Comparison of ENCODE assay signal across 9 mouse cellular contexts in genomic region chr5:96980008-96980634, GRCm38 (mm10). TPM values are rescaled to one million over a fixed set of nuclear protein-coding genes. Genes with fewer than 3 reads are reported as not detected.
DNase-seq lines count a peak whose midpoint lies in the region; ATAC-seq lines count a peak whose summit lies in the region.
"Had no signal": no experiment of that assay in that cellular context is flagged by ENCODE, and none has a peak within 500 bp of the region (broad histone marks: within the 10 kb centered on the region; RNA-seq: fewer than 3 reads in every experiment).

No protein-coding gene starts in this region.

- no peaks in the 10 kb centered on the region for H3K36me3 ChIP-seq in heart, embryonic 11.5 days (ENCODE audit: control insufficient read depth, insufficient read depth, low read length)
- no peaks in the 10 kb centered on the region for H3K36me3 ChIP-seq in lung, embryonic 16.5 days (ENCODE audit: control insufficient read depth, insufficient read depth, low read length)
- H3K36me3 ChIP-seq: neural tube, embryonic 12.5 days had no signal

- no peak overlapping the region for H3K9ac ChIP-seq in heart, embryonic 11.5 days (ENCODE audit: low read depth, low read length)
- H3K9ac ChIP-seq in lung, embryonic 16.5 days (ENCODE audit: low read length), result peak overlapping the region; percentile 20; the same call in 1 of the 2 replicates
- H3K9ac ChIP-seq: neural tube, embryonic 12.5 days had no signal

- no peak for ATAC-seq in heart, embryonic 11.5 days (replicated peaks; ENCODE audit: insufficient number of reproducible peaks, low FRiP score, low TSS enrichment)
- peak; percentile 49 for ATAC-seq in activated CD4-positive, CD25-positive, alpha-beta regulatory T cell, adult 4 months
- no peak for ATAC-seq in lung, embryonic 16.5 days (ENCODE audit: low read depth)

- H3K27me3 ChIP-seq in heart, embryonic 11.5 days (ENCODE audit: control insufficient read depth, insufficient read depth, low read length), result peaks cover 4% of the 10 kb centered on the region; the same call in 1 of the 2 replicates
- H3K27me3 ChIP-seq in lung, embryonic 16.5 days (ENCODE audit: control insufficient read depth, insufficient read depth, low read depth, low read length), result no peaks in the 10 kb centered on the region
- H3K27me3 ChIP-seq: neural tube, embryonic 12.5 days had no signal

- H3K27ac ChIP-seq in heart, embryonic 11.5 days (ENCODE audit: low read depth, low read length), result no peak overlapping the region
- H3K27ac ChIP-seq in lung, embryonic 16.5 days (ENCODE audit: low read length), result no peak overlapping the region
- H3K27ac ChIP-seq: neural tube, embryonic 12.5 days had no signal

- WGBS in heart, embryonic 11.5 days (ENCODE audit: insufficient replicate concordance), result 18% methylated on average over 15 of the region's 15 CpGs
- WGBS in lung, embryonic 16.5 days, result 17% methylated on average over 15 of the region's 15 CpGs

- intact Hi-C loops in heart, postnatal 36 days (cut with DNase I), result no loop called here

- no peaks in the 10 kb centered on the region for H3K9me3 ChIP-seq in heart, embryonic 11.5 days (replicated peaks; ENCODE audit: control insufficient read depth, low read length)
- no peaks in the 10 kb centered on the region for H3K9me3 ChIP-seq in lung, embryonic 16.5 days (ENCODE audit: control insufficient read depth, low read length)
- H3K9me3 ChIP-seq: neural tube, embryonic 12.5 days had no signal

- peaks cover 10% of the 10 kb centered on the region for H3K4me1 ChIP-seq in heart, embryonic 11.5 days (ENCODE audit: control insufficient read depth, insufficient read depth, low read length)
- peaks cover 14% of the 10 kb centered on the region for H3K4me1 ChIP-seq in lung, embryonic 16.5 days (replicated peaks; ENCODE audit: control insufficient read depth, insufficient read depth, low read length)
- H3K4me1 ChIP-seq: neural tube, embryonic 12.5 days had no signal

- no peak for DNase-seq in heart, postnatal 36 days
- DNase-seq in A20 (ENCODE audit: low read depth, low spot score) (peak; percentile 96), MN1 (ENCODE audit: low spot score) (no peak)
- no peak for DNase-seq in c-Kit-positive CD71-positive TER-119-positive erythroid progenitor cells, embryonic 14.5 days (ENCODE audit: low spot score)
- no peak for DNase-seq in urinary bladder, postnatal 4 days (ENCODE audit: low spot score in 2 of 2)

- H3K4me2 ChIP-seq in heart, embryonic 11.5 days, result peak overlapping the region; percentile 24
- peak overlapping the region; percentile 43 for H3K4me2 ChIP-seq in lung, embryonic 16.5 days (ENCODE audit: low read depth, low read length)
- H3K4me2 ChIP-seq: neural tube, embryonic 12.5 days had no signal

- H3K4me3 ChIP-seq in heart, embryonic 11.5 days (ENCODE audit: low read depth, low read length), result no peak overlapping the region
- H3K4me3 ChIP-seq in lung, embryonic 16.5 days (ENCODE audit: low read length), result no peak overlapping the region; the same call in 1 of the 2 replicates
- H3K4me3 ChIP-seq: neural tube, embryonic 12.5 days had no signal

RNA-seq across cellular contexts. Expression of gene Bmp2k, which starts 17.4 kb away (rescaled TPM):
- polyA plus RNA-seq in heart, embryonic 11.5 days (2014; fragmentation: Nextera tagmentation; extraction: Ambion mirVana), result 10.0 and 12.7 TPM in 2 replicates
- 1 to 10 TPM; 8.9 to 9.1 TPM for total RNA-seq in heart, postnatal 36 days (2021)
- 10 to 100 TPM in 1 of 2 experiments, 1 to 10 TPM in 1; 8.3 to 19.3 TPM for polyA plus RNA-seq in activated CD4-positive, CD25-positive, alpha-beta regulatory T cell, adult 4 months (2017; shearing (Covaris generic))
- 9.7 and 11.5 TPM in 2 replicates for polyA plus RNA-seq in lung, embryonic 16.5 days (2015; fragmentation: Nextera tagmentation; extraction: Ambion mirVana)
